Mouse (Mus musculus) testis, adult 2 months (tissue): ENCODE measurements around the gene Pld2.

Experiments used
- CTCF ChIP-seq: fragments of 200-500 bp; IDR thresholded peaks from 2 replicates; pipeline ENCODE4 v1.5.1; 2012; ENCODE audit warnings: low read depth, mild to moderate bottlenecking, inconsistent platforms, low read length, moderate library complexity; ENCODE audit not compliant: control insufficient read depth, insufficient read depth, insufficient replicate concordance
- POLR2A ChIP-seq: fragments of 200-500 bp; IDR thresholded peaks from 2 replicates; pipeline ENCODE4 v1.6.1; 2012; ENCODE audit warnings: low read depth, mild to moderate bottlenecking, inconsistent platforms, low read length, moderate library complexity; ENCODE audit not compliant: control insufficient read depth

GRCm38 (mm10) chr11:70595638-70596037 lies 55.8 kb downstream of the Pld2 start:
- TF ChIP-seq POLR2A (no peak), CTCF (no peak)
